Mouse (Mus musculus) adrenal gland, adult 2 months (tissue): ENCODE data around the gene Efhc1. TPM values are rescaled to one million over a fixed set of nuclear protein-coding genes. Genes with fewer than 3 reads are reported as not detected.

ENCODE experiments used
- DNase-seq: peaks from one replicate; pipeline ENCODE4 v3.0.0; 2021
- polyA plus RNA-seq: library from polyadenylated mRNA; depleted of rRNA; stranded (reverse); fragments of >200 nt; gene quantifications from 2 replicates; pipeline ENCODE4 v1.2.3, GENCODE M21; 2012; rRNA removed
- total RNA-seq, 2 experiments: library from RNA; stranded (reverse); gene quantifications; 2 replicates each; pipeline ENCODE4 v1.2.3; 2021

The Efhc1 gene
- total and polyA plus RNA-seq, 3 experiments = 0.35 to 2.1 (median 1.7) TPM

DNA sequence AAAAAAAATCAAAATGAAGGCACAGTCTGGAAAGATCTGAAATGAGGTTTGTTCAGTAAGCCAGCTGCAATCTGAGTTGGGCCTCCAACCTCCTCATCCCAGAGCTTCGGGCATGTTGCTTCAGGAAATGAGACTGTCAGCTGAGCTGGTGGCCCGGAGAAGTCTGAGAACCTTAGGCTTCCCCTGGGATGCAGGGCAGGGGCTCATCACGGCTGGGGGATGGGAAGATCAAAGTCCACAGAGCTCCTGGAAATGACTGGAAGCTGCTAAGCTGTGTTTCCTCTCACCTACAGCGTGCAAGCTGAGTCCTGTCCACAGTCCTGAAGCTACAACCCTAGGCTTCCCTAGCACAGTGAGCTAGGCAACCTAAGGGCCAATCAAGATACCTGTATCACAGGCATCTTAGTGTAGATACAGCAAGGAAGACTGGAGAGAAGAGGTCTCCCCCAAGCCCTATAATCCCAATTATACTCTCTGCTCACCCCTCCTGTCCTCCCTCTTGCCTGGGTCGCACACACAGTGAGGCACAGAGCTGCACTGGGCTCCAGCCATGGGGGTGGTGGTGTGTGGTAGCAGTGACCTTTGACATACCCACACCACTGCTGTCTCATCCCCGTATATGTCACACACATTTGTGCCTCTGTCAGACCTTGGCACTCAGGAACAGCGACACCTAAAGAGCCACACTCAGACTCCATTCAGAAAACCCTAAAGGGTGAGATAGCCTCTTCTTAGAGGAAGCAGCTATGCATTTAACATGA, 56.7 kb downstream of the Efhc1 start:
- DNase-seq = no peak

DNA sequence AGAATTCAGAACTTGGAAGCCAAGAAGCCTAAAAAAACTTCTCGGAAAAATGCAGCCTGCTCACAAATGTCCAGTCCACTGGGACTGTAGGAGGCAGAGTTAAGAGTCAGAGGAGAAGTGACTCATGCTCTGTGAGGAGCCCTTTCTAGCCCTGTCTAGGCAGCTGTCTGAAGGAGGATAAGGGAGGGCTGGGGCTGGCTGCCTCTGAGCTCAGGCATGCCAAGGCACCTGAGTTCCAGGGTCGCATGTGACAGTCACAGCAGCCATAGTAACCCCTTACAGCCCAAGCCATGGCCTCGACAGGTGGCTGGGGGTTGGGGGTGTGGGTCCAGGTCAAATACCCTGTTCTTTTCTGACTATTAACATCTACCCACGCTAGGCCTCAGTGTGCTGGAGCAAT, 57.5 kb downstream of the Efhc1 start:
- DNase-seq = peak; percentile 68

DNA sequence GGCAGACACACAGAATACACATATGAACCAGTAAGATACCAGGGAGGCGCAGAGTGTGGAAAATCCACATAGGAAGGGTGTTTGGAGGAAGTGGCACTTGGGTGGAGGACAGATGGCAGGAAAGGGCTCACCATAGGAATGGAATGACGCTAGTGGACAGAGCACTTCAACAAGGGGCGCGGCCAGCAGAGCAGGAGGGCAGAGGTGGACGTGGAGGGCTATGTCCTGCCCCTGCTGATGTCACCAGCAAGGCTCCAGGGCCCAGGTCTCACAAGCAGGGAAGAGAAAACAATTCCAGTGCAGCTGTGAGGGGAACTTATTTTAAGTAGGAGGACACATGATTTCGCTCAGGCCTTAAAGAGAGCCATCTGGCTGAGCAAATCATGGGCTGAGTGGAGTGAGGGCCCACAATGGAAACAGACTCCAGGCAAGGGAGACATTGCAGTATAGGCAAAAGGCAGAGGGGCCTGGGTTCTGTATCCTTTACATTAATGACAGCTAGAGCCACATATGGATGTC, 58.9 kb downstream of the Efhc1 start:
- DNase-seq = no peak

DNA sequence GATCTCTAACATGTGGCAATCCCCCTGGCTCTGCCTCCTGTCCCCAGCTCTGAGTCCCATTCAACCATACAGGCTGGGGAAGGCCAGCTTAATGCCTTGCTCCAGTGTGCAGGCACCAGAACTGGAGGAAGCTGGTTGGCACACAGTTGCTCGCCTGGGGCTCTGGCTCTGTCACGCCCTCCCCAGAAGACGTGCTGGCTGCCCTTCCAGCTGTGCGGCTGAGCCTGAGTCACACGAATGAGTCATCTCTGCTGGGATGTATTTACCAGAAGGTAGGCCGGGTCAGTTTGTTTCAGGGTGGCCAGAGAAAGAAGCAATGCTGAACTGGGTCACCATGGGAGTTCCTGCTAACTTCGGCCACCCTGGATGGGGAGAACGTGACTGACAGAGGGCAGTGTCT, 63.0 kb downstream of the Efhc1 start:
- DNase-seq = peak; percentile 92

DNA sequence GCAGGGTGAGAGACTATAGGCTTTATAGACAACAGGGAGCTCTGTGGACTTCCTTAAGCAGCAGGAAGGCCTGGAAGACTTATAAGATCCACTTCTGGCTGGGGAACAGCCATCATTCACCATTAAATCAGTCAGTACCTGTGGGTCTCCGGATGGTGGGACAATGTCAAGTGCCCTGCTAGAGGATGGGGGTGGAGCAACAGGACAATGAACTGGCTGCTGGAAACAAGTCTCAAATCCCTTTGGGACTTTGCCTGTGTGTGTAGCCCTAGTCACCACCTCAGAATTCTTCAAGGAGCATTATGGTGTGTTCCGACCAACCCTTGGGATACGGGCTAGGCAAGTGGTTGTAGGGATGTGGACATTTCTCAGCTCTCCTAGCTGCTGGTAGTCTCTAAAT, 71.7 kb downstream of the Efhc1 start:
- DNase-seq = no peak

DNA sequence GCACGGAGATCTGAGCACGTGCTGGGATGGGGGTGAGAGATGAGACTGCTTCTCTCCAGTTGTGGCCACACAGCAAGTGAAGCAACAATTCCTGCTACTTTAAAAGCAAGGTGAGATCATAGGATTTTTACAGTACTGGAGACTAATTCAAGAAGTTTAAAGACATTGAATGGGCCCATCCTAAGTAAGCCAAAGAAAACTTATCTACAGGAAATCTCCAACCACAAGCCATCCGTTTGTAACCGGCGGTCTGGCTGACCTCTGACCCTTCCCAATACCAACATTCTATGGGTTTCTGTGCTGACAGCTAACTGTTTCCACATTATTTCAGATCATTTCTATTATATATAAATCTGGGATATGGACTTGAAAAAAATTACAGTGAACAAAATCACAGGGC, 73.8 kb downstream of the Efhc1 start:
- DNase-seq = no peak

DNA sequence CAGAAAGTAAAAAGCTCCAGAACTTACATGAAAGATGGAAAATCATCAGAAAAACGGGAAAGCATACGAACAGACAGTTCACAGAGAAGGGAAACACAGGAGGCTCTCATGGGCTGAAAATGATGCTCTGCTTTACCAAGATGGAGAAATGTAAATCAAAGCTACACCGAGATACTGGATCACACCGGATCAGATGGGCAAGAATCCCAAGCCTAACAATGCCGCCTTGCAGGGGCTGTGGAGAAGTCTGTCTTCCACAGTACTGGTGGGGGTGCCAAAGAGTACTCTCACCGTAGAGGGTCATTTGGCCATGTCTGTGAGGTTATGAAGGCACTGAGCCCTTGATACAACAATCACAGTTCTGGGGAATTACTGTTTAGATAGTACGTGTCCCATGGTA, 75.1 kb downstream of the Efhc1 start:
- no peak for DNase-seq

DNA sequence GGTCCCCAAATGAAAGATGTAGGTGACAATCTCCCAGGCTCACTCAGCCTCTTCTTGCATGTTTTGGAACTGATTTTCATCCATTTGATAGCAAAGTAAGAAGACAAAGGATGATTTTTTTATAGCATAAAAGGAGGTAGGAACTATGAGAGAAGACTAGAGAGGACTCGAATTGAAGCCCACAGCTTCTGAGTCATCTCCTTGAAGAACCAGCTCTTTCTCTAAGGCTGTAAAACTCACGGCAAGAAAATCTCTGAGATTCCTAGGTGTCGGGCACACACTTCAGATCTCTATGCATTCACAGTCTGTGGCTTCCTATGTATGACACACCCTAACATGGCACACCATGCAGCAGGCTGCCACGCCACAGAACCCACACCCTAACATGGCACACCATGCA, 77.6 kb downstream of the Efhc1 start:
- no peak for DNase-seq

DNA sequence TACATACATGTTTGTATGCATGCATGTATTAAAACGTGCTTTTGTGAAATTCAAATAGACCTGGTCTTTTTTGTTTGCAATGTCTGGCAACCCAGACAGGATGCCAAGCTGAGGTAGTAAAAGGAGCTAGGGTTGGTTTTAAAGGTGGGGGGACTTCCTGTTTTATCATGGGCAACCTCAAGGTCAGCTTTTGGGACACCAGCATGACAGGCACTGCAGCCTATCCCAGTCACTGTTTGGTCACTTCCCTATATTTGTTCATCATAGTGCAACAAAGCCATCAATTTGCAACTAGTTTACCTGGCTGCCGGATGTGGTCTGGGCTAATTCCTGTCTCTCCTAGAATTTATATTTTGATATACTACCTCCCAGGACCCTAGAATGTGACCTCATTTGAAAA, 80.2 kb downstream of the Efhc1 start:
- DNase-seq = no peak

DNA sequence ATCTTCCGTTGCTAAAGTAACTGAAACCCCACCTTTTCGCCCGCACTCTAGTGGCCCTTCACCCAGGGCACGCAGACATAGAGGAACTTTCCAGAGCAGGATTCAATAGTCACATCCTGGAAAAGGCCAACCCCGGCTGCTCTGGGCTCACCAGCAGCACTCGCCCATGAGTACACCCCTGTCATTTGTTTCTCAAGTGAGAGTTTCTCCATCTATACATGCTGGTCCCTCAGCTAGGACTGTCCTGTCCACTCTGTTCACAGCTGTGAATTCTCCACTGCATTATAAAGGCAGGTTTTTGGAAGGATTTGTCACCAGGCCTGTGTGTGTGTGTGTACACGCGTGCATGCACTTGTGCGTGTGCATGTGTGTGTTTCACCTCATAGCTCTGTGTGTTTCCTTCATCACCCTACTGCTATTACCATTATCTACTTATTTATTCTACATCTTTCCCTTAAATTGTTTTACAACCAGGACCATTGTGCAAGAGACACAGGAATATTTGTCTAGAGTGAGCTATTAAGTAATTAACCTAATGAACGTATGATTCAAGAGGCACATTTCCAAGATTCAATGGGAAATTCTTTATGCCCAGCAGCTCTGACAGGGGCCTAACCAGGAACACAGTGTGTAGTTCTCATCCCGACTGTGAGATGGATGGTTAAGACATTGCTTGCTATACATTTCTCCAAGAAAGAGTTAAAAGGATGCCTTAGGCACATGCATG, 81.8 kb downstream of the Efhc1 start:
- DNase-seq = no peak

DNA sequence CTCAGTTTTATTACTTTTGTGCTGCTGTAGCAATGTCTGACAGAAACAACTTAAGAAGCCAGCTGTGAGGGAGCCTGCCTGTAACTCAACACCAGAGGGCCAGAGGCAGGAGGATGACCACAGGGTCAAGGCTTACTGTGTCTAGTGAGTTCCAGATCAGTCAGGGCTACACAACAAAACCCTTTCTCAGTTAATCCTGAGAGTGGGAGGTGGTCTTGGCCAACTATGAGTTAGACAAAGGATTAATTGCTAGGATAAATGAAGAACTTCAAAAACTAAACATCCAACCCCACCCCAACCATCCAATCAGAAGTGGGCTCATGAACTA, 82.3 kb downstream of the Efhc1 start:
- no peak for DNase-seq

DNA sequence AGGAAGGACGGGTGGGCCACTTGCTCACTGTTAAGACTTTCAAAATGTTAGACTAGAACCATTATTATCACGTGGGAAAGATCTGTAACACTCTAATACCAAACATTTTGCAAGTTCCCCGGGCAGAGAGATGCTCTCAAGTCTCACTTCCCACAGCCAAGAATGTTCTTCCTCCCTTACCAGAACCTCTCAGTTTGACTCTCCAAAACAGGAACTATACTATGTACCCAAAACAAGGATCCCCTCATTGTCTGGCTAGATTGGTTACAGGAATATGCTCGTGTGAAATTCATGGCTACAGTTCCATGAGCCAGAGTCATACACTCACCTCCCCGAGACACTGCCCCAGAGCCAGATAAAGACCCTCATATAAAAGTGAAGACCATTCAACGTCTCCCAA, 84.5 kb downstream of the Efhc1 start:
- DNase-seq = no peak

DNA sequence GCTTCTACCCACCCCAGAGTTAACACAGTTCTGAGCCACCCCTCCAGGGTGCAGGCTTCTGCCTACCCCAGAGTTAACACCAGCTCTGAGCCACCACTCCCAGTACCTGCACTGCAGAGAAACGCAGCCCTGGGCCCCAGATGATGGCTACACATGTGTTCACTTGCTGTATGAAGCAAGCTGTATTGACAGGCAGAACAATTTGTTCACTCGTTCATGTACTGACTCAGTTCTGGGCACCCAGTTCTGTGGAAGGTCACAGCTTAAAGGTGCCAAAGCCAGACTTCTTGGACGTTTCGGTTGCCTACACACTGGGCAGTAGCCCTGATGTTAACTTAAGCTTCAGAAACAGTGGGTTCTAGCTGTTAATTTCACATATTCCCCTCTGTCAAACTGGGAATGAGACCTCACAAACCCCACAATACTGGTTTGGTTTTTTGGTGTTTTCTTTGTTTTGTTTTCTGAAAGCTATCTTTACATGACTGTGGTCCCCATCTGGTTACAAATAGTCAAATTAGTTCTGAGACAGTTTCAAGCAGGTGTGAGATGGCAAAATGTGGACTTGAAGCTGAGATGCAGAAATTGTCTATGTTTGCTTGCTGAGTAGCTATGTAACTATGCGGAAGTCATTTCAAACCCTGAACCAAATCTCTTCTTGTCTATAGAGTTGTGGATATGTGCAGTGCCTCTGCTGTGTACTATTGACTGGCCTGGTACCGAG, 86.6 kb downstream of the Efhc1 start:
- DNase-seq = no peak

DNA sequence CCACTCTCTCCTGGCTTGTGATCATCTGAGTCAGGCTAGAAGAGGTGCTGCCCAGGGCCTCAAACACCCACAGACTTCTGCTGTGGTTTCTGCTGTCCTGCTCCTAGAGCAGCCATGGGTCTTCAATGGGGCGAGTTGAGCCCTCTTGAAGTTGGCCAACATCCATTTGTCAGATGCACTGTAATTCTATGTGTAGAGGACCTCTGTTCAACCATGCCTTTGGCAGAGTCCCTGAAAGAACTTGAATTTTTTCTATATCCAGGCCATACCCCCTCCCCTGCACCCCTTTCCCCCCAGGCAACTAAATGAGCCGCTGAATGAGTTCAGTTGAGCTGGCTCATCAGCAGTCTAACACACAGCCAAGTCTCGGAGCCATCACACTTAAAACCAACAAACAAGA, 88.1 kb downstream of the Efhc1 start:
- DNase-seq = no peak

DNA sequence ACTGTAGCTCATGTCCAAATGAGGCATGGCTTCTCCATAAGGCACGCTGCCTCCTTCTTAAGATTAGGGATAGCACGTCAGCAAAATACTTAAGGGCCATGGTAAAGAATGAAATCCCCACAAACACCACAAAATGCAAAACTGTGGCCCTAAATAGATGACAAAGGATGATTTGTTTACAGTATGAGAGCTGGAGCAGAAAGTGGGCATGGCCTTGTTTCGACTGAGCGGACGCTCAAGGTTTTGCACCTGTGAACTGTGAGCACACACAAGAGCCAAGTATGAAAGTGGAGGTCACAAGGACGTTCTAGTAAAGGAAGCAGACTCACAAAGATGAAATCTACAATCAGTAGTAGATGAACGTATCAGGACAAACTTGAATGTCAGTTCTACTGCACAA, 88.7 kb downstream of the Efhc1 start:
- DNase-seq = no peak

Other genes starting within 250 kb of the Efhc1 start
- gene Il17a, start 220.7 kb upstream of the Efhc1 start, total RNA-seq = not detected
- gene Il17a, start 220.7 kb upstream of the Efhc1 start, polyA plus RNA-seq = not detected in 2 replicates
- not detected for gene Il17f, start 161.0 kb upstream of the Efhc1 start, total RNA-seq
- gene Il17f, start 161.0 kb upstream of the Efhc1 start, polyA plus RNA-seq = not detected in 2 replicates
- 10 to 100 TPM; 12.6 to 13.6 TPM for gene Mcm3, start 131.3 kb upstream of the Efhc1 start, total RNA-seq
- gene Mcm3, start 131.3 kb upstream of the Efhc1 start, polyA plus RNA-seq = 4.7 and 6.7 TPM in 2 replicates
- 10 to 100 TPM; 39.7 to 51.8 TPM for gene Paqr8, start 61.0 kb upstream of the Efhc1 start, total RNA-seq
- 133 and 147 TPM in 2 replicates for gene Paqr8, start 61.0 kb upstream of the Efhc1 start, polyA plus RNA-seq
- gene Tram2, start 127.6 kb downstream of the Efhc1 start, total RNA-seq = 1 to 10 TPM; 4.0 to 5.4 TPM
- gene Tram2, start 127.6 kb downstream of the Efhc1 start, polyA plus RNA-seq = 2.0 and 2.2 TPM in 2 replicates